Mouse (Mus musculus) spleen, adult 2 months (tissue): ENCODE measurements around the gene Slc18a2. TPM values are rescaled to one million over a fixed set of nuclear protein-coding genes. Genes with fewer than 3 reads are reported as not detected.

Experiments
- DNase-seq, 2 experiments: peaks; one replicate each; pipeline versions ENCODE4 v3.0.0 to v3.0.0-alpha.2; 2012 to 2021; ENCODE audit warnings: low spot score in 2 of 2, low read depth in 1 of 2
- H3K27ac ChIP-seq: fragments of 200-500 bp; 2 replicates; pipeline ENCODE4 v1.5.1; 2012; ENCODE audit warnings: low read length, inconsistent platforms; ENCODE audit not compliant: insufficient read depth
- H3K27me3 ChIP-seq: fragments of 200-500 bp; 2 replicates; pipeline ENCODE4 v1.6.1; 2012; ENCODE audit warnings: mild to moderate bottlenecking, moderate library complexity, low read length, inconsistent platforms; ENCODE audit not compliant: control insufficient read depth, insufficient read depth
- H3K36me3 ChIP-seq: fragments of 200-500 bp; 2 replicates; pipeline ENCODE4 v1.6.1; 2012; ENCODE audit warnings: mild to moderate bottlenecking, low read length, inconsistent platforms; ENCODE audit not compliant: control insufficient read depth, insufficient read depth
- H3K4me1 ChIP-seq: fragments of 200-500 bp; 2 replicates; pipeline ENCODE4 v1.6.1; 2011; ENCODE audit warnings: inconsistent platforms; ENCODE audit not compliant: control insufficient read depth, insufficient read depth, insufficient read length
- H3K4me3 ChIP-seq: fragments of 200-500 bp; 2 replicates; pipeline ENCODE4 v1.5.1; 2011; ENCODE audit warnings: mild to moderate bottlenecking, inconsistent platforms; ENCODE audit not compliant: insufficient read depth, insufficient read length; ENCODE audit errors: extremely low read depth
- CTCF ChIP-seq: fragments of 200-500 bp; IDR thresholded peaks from 2 replicates; pipeline ENCODE4 v1.5.1; 2011; ENCODE audit warnings: mild to moderate bottlenecking, inconsistent platforms; ENCODE audit not compliant: insufficient read depth, insufficient read length, insufficient replicate concordance; ENCODE audit errors: extremely low read depth
- POLR2A ChIP-seq: fragments of 200-500 bp; IDR thresholded peaks from 2 replicates; pipeline ENCODE4 v1.6.1; 2011; ENCODE audit warnings: low read depth, low read length, inconsistent platforms
- WGBS: fragments of 180-500 bp; shearing (Covaris S2); methylation state at CpG from one replicate; pipeline ENCODE4 v1.1.7; 2018; 5-methylcytosine and 5-hydroxymethylcytosine counted together
- polyA plus RNA-seq: library from polyadenylated mRNA; depleted of rRNA; stranded (reverse); fragments of >200 nt; gene quantifications from 2 replicates; pipeline ENCODE4 v1.2.3, GENCODE M21; 2012; rRNA removed

The Slc18a2 gene
- polyA plus RNA-seq, result 0.65 and 0.81 TPM in 2 replicates

DNA sequence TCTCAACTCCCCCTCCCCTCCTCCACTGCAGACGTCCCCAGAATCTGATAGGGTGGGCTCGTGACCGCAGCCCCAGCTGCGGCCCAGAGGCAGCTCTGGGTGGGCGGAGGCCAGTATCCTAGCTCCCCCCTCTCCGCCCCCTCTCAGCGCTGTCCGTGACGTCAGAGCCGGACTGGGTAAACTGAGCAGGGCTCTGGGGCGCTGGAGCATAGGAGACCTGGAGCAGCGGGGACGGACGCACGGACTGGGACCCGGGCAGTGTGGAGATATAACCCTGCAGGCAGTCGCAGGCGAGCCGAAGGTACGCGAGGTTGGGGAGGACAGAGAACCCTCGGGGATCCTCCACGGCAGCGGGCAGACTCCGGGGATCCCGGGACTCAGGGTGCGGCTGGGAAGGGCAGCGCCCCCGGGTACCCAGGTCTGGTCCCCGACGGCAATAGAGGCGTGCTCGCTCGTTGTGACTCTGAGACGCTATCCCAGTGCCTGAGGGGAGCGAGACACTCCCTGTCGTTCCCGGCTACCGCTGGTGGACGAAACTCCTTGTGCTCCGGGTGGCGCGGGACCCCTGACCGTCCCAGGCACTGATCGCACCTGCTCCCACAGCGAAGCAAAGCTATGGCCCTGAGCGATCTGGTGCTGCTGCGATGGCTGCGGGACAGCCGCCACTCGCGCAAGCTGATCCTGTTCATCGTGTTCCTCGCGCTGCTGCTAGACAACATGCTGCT, at the start of gene Slc18a2:
TSS of gene Slc18a2 (plus strand) at position 179 of the 725 bp plus-strand sequence.
- H3K36me3 ChIP-seq, result no peaks in the 10 kb centered on the region
- DNase-seq, result no peak
- H3K27me3 ChIP-seq, result no peaks in the 10 kb centered on the region
- peaks cover 2% of the 10 kb centered on the region; the same call in 1 of the 2 replicates for H3K4me1 ChIP-seq
- TF ChIP-seq POLR2A (no peak), CTCF (no peak)
- 3% methylated on average over 55 of the region's 55 CpGs for WGBS
- no peak within 1 kb of the TSS for H3K27ac ChIP-seq
- H3K4me3 ChIP-seq, result no peak within 1 kb of the TSS

DNA sequence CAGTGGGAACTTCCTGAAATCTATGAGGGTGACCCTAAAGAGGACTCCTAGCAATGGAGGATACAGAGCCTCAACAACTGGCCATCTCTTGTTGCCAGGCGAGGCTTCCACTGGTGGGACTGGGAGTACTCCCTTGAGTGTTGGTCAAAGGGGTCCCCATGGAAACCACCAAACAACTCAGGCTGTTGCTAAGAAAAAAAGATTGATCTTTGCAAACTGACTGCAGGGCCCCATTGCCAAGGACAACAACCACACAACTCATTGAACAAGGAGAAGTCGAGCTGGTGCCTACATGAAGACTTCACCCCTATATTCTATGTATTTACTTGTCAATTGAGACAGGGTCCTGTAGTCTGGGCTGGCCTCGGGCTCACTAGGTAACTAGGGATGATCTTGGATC, 43.8 kb upstream of the Slc18a2 start:
- H3K27ac ChIP-seq, result no peak overlapping the region
- TF ChIP-seq CTCF, result no peak
- H3K36me3 ChIP-seq, result no peaks in the 10 kb centered on the region
- H3K4me1 ChIP-seq, result no peaks in the 10 kb centered on the region
- no peak for DNase-seq
- no peak overlapping the region for H3K4me3 ChIP-seq
- 86% methylated on average over 3 of the region's 3 CpGs for WGBS
- no peaks in the 10 kb centered on the region; the same call in 1 of the 2 replicates for H3K27me3 ChIP-seq

DNA sequence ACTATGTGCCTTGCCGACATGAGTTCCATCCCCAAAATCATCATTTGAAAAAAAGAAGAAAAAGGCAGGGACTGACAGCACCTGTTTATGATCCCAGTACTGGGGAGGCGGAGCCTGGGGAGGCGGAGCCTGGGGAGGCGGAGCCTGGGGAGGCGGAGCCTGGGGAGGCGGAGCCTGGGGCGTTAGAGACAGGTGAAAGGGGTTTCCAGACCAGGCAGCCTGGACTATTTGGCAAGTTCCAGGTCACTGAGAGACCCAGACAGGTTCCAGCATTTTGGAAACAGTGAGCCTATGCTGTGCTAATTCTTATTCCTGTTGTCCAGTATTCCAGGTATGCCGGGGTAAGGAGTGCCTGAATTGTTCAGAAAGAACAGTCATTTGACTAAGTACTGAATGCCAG, 41.7 kb upstream of the Slc18a2 start, which contains the start of gene Kcnk18:
TSS of gene Kcnk18 (plus strand) at position 224 of the 400 bp plus-strand sequence.
- TF ChIP-seq CTCF, result no peak
- TF ChIP-seq POLR2A, result no peak
- no peaks in the 10 kb centered on the region for H3K36me3 ChIP-seq
- no peaks in the 10 kb centered on the region for H3K27me3 ChIP-seq
- WGBS, result 83% methylated on average over 8 of the region's 8 CpGs
- H3K4me3 ChIP-seq, result no peak within 1 kb of the TSS
- no peak within 1 kb of the TSS for H3K27ac ChIP-seq
- DNase-seq, result no peak
- no peaks in the 10 kb centered on the region for H3K4me1 ChIP-seq

DNA sequence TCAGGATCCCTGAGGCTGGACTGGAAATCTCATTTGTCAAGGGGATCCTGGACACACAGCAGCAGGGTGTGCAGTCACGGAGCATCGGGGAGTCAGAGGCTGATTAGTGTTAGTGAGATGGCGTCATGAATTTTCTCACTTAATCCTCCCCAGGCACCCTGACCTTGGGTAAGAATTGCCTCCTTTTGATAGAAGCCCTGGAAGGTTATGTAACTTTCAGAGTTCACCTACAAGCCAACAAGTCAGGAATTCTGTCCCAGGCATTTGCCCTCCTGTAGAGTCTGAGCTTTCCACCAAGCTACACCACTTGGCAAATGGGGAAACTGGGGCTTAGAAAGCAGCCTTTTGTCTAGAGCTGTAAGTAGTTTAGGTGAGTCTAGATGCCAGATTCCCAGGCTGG, 39.6 kb upstream of the Slc18a2 start:
- WGBS, result 84% methylated on average over 3 of the region's 3 CpGs
- DNase-seq, result no peak
- Histone ChIP-seq H3K27me3 (no peaks in the 10 kb centered on the region), H3K36me3 (no peaks in the 10 kb centered on the region), H3K4me1 (no peaks in the 10 kb centered on the region), H3K27ac (no peak overlapping the region), H3K4me3 (no peak overlapping the region)
- TF ChIP-seq CTCF, result no peak
- TF ChIP-seq POLR2A, result no peak

DNA sequence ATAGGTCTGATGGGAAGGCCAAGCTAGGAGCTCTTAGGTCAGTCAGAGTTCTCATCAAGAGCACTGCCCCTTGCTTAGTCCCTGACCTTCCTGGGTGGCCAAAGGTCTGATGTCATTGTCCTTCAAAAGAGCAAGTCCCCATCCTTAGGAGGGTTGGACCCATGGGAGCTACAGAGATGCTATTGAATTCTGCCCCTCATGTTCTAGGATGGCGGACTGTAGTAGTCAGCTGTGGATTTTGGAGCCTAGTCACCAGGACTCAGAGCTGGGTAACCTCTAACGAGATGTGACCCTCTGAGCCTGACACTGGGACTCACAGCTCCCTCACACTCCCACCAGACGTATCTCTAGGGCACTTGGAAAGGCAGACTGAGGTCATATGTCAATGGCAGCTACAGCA, 32.3 kb upstream of the Slc18a2 start:
- 65% methylated on average over 3 of the region's 3 CpGs for WGBS

DNA sequence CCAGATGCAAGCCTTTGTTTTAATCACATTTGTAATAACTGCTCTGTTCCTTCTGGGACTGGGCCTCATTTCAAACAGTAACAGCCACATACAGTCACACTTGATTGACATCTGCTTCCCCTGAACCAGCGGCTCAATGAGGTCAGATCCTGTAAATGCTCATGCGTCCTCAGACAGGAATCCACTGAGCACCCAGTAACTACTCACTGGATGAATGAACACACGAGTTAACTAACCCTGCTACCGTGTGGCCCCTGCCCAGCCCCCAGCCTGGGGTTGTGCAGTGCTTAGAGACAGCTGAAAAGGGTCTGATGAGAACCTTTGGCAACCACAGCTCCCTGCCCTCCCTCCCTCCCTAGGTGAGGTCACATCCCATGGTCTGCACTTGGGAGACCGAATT, 27.9 kb upstream of the Slc18a2 start:
- H3K36me3 ChIP-seq, result no peaks in the 10 kb centered on the region
- DNase-seq, result no peak
- WGBS, result 31% methylated on average over 5 of the region's 5 CpGs
- no peak overlapping the region for H3K4me3 ChIP-seq
- no peaks in the 10 kb centered on the region for H3K27me3 ChIP-seq
- H3K4me1 ChIP-seq, result no peaks in the 10 kb centered on the region
- H3K27ac ChIP-seq, result no peak overlapping the region
- no peak for TF ChIP-seq POLR2A
- TF ChIP-seq CTCF, result no peak

More for the DNA sequence above, 32.3 kb upstream of the Slc18a2 start:
- DNase-seq, result no peak
- no peaks in the 10 kb centered on the region for H3K4me1 ChIP-seq
- no peak for TF ChIP-seq CTCF
- TF ChIP-seq POLR2A, result no peak
- H3K4me3 ChIP-seq, result no peak overlapping the region
- H3K36me3 ChIP-seq, result no peaks in the 10 kb centered on the region
- no peak overlapping the region for H3K27ac ChIP-seq
- H3K27me3 ChIP-seq, result no peaks in the 10 kb centered on the region

DNA sequence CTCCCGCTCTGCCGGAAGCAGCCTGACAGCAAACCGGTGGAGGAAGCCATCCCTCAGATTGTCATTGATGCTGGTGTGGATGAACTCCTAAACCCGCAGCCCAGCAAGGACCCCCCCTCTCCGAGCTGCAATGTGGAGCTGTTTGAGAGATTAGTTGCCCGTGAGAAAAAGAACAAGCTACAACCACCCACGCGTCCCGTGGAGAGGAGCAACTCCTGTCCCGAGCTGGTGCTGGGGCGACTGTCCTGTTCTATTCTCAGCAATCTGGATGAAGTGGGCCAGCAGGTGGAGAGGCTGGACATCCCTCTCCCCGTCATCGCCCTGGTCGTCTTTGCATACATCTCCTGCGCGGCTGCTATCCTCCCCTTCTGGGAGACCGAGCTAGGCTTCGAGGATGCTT, 25.7 kb upstream of the Slc18a2 start:
- no peak for TF ChIP-seq POLR2A
- TF ChIP-seq CTCF, result no peak
- Histone ChIP-seq H3K27ac (no peak overlapping the region), H3K27me3 (no peaks in the 10 kb centered on the region), H3K4me3 (no peak overlapping the region), H3K4me1 (no peaks in the 10 kb centered on the region), H3K36me3 (no peaks in the 10 kb centered on the region)
- no peak for DNase-seq
- 86% methylated on average over 18 of the region's 18 CpGs for WGBS
